Mouse (Mus musculus): ENCODE data around the gene Ppp3ca. TPM values are rescaled to one million over a fixed set of nuclear protein-coding genes. Genes with fewer than 3 reads are reported as not detected.
"Not testable (repeated sequence)": the region's sequence is repeated elsewhere in the genome, so short reads cannot be mapped to it uniquely, and the experiment has no call there.

Gene Ppp3ca
- polyA plus RNA-seq, 1 experiment = 16.8 TPM

GRCm38 (mm10) chr3:136688101-136688586, 18.2 kb downstream of the Ppp3ca start:
- no peak for DNase-seq (ENCODE audit: low read depth)

- DNase-seq (ENCODE audit: low read depth) = no peak
Measured at GRCm38 (mm10) chr3:136689793-136690543, 20.0 kb downstream of the Ppp3ca start.

GRCm38 (mm10) chr3:136691984-136692383, 22.1 kb downstream of the Ppp3ca start:
- peak; percentile 58 for DNase-seq (ENCODE audit: low read depth)

- DNase-seq (ENCODE audit: low read depth) = no peak
Measured at GRCm38 (mm10) chr3:136693547-136693946, 23.6 kb downstream of the Ppp3ca start.

GRCm38 (mm10) chr3:136697626-136698191, 27.8 kb downstream of the Ppp3ca start:
- DNase-seq (ENCODE audit: low read depth) = peak; percentile 19

- not testable (repeated sequence) for DNase-seq (ENCODE audit: low read depth)
Measured at GRCm38 (mm10) chr3:136699711-136700110, 29.8 kb downstream of the Ppp3ca start.

- DNase-seq (ENCODE audit: low read depth) = no peak
Measured at GRCm38 (mm10) chr3:136700447-136701009, 30.6 kb downstream of the Ppp3ca start.

- no peak for DNase-seq (ENCODE audit: low read depth)
Measured at GRCm38 (mm10) chr3:136702861-136703260, 32.9 kb downstream of the Ppp3ca start.

- no peak for DNase-seq (ENCODE audit: low read depth)
Measured at GRCm38 (mm10) chr3:136704515-136705247, 34.8 kb downstream of the Ppp3ca start.

GRCm38 (mm10) chr3:136706048-136706447, 36.1 kb downstream of the Ppp3ca start:
- no peak for DNase-seq (ENCODE audit: low read depth)

- no peak for DNase-seq (ENCODE audit: low read depth)
Measured at GRCm38 (mm10) chr3:136706771-136707170, 36.8 kb downstream of the Ppp3ca start.

GRCm38 (mm10) chr3:136707222-136708019, 37.5 kb downstream of the Ppp3ca start:
- DNase-seq (ENCODE audit: low read depth) = no peak

- DNase-seq (ENCODE audit: low read depth) = no peak
Measured at GRCm38 (mm10) chr3:136708230-136708629, 38.3 kb downstream of the Ppp3ca start.

GRCm38 (mm10) chr3:136710310-136710906, 40.5 kb downstream of the Ppp3ca start:
- DNase-seq (ENCODE audit: low read depth) = no peak

- DNase-seq (ENCODE audit: low read depth) = no peak
Measured at GRCm38 (mm10) chr3:136714307-136715039, 44.5 kb downstream of the Ppp3ca start.

- DNase-seq (ENCODE audit: low read depth) = no peak
Measured at GRCm38 (mm10) chr3:136716247-136716646, 46.3 kb downstream of the Ppp3ca start.

GRCm38 (mm10) chr3:136718412-136718811, 48.5 kb downstream of the Ppp3ca start:
- no peak for DNase-seq (ENCODE audit: low read depth)

- DNase-seq (ENCODE audit: low read depth) = no peak
Measured at GRCm38 (mm10) chr3:136721241-136721640, 51.3 kb downstream of the Ppp3ca start.

GRCm38 (mm10) chr3:136721804-136722427, 52.0 kb downstream of the Ppp3ca start:
- DNase-seq (ENCODE audit: low read depth) = no peak

- no peak for DNase-seq (ENCODE audit: low read depth)
Measured at GRCm38 (mm10) chr3:136722493-136722892, 52.6 kb downstream of the Ppp3ca start.

Measured in gonadal fat pad, adult 2 months (tissue).